Mouse (Mus musculus) CH12.LX (cell line): Measurements from ENCODE around the gene Apba3. TPM values are rescaled to one million over a fixed set of nuclear protein-coding genes. Genes with fewer than 3 reads are reported as not detected.

Experiments
- DNase-seq: peaks from one replicate; pipeline ENCODE4 v3.0.0-alpha.2; 2013; ENCODE audit errors: extremely low read depth
- H3K27ac ChIP-seq: 2 replicates; pipeline ENCODE4 v1.5.1; 2012; ENCODE audit warnings: low read depth, mild to moderate bottlenecking, control low read depth, moderate library complexity; ENCODE audit not compliant: insufficient read depth
- H3K27me3 ChIP-seq: replicated peaks from 2 replicates; pipeline ENCODE3; 2012; ENCODE audit warnings: inconsistent platforms
- H3K36me3 ChIP-seq, 2 experiments: replicated peaks in 1 of 2; 2 replicates each; pipeline versions ENCODE3 to v1.6.1; 2012; ENCODE audit warnings: inconsistent platforms in 1 of 2, low read length in 1 of 2, mild to moderate bottlenecking in 1 of 2, mixed read lengths in 1 of 2, moderate library complexity in 1 of 2; ENCODE audit not compliant: control insufficient read depth in 1 of 2, insufficient read depth in 1 of 2
- H3K4me1 ChIP-seq, 2 experiments: 2 replicates each; pipeline ENCODE4 v1.6.1; 2012; ENCODE audit warnings: inconsistent platforms in 1 of 2, moderate library complexity in 1 of 2; ENCODE audit not compliant: insufficient read depth in 2 of 2, control insufficient read depth in 1 of 2
- H3K4me2 ChIP-seq: 2 replicates; pipeline ENCODE4 v1.6.1; 2012; ENCODE audit warnings: low read depth, mild to moderate bottlenecking, control low read depth; ENCODE audit not compliant: poor library complexity, insufficient read depth, severe bottlenecking
- H3K4me3 ChIP-seq, 3 experiments: fragments of 150-350 bp in 1 of 3; sonication (generic) in 1 of 3; replicated peaks in 1 of 3; 2 replicates each; pipeline versions ENCODE3 to v1.5.1; 2011 to 2012; ENCODE audit warnings: low read depth in 2 of 3, low read length in 2 of 3, mild to moderate bottlenecking in 2 of 3, moderate library complexity in 2 of 3, control low read depth in 1 of 3, improper control_type of control experiment in 1 of 3, inconsistent platforms in 1 of 3, mixed read lengths in 1 of 3; ENCODE audit not compliant: poor library complexity in 1 of 3
- H3K79me2 ChIP-seq: replicated peaks from 2 replicates; pipeline ENCODE4 v1.6.1; 2012; ENCODE audit warnings: mild to moderate bottlenecking, moderate library complexity; ENCODE audit not compliant: control insufficient read depth, poor library complexity, insufficient read depth, severe bottlenecking; ENCODE audit errors: extremely low read depth
- H3K9ac ChIP-seq: 2 replicates; pipeline ENCODE4 v1.6.1; 2012; ENCODE audit warnings: low read depth, mild to moderate bottlenecking, control low read depth, moderate library complexity; ENCODE audit not compliant: insufficient read depth
- H3K9me3 ChIP-seq: replicated peaks from 2 replicates; pipeline ENCODE3; 2012; ENCODE audit warnings: low read length, inconsistent platforms, mixed read lengths
- BHLHE40 ChIP-seq: IDR thresholded peaks from 2 replicates; pipeline ENCODE4 v1.6.1; 2011; ENCODE audit warnings: mild to moderate bottlenecking, low read depth, low read length, improper control_type of control experiment
- CHD1 ChIP-seq: IDR thresholded peaks from 2 replicates; pipeline ENCODE4 v1.6.1; 2012; ENCODE audit warnings: low read depth, low read length, improper control_type of control experiment, inconsistent platforms
- CHD2 ChIP-seq: IDR thresholded peaks from 2 replicates; pipeline ENCODE4 v1.6.1; 2011; ENCODE audit warnings: low read length, improper control_type of control experiment
- CTCF ChIP-seq, 2 experiments: IDR thresholded peaks in 1 of 2; conservative IDR thresholded peaks in 1 of 2; 2 replicates each; pipeline ENCODE4 v1.5.1; 2011 to 2012; ENCODE audit warnings: low read depth in 2 of 2, low read length in 2 of 2, improper control_type of control experiment in 1 of 2, inconsistent platforms in 1 of 2, mild to moderate bottlenecking in 1 of 2, moderate library complexity in 1 of 2
- ELF1 ChIP-seq: IDR thresholded peaks from 2 replicates; pipeline ENCODE4 v1.6.1; 2014; ENCODE audit warnings: low read depth, mild to moderate bottlenecking, inconsistent platforms, low read length, improper control_type of control experiment
- GABPA ChIP-seq: IDR thresholded peaks from 2 replicates; pipeline ENCODE4 v1.6.1; 2012; ENCODE audit warnings: low read depth, low read length, improper control_type of control experiment, inconsistent platforms; ENCODE audit not compliant: insufficient replicate concordance
- JUND ChIP-seq: conservative IDR thresholded peaks from 2 replicates; pipeline ENCODE4 v1.6.1; 2011; ENCODE audit warnings: low read depth, low read length, improper control_type of control experiment
- KAT2A ChIP-seq: IDR thresholded peaks from 2 replicates; pipeline ENCODE4 v1.6.1; 2012; ENCODE audit warnings: low read length, improper control_type of control experiment, inconsistent platforms; ENCODE audit not compliant: insufficient replicate concordance
- MAFK ChIP-seq: IDR thresholded peaks from 2 replicates; pipeline ENCODE4 v1.6.1; 2011; ENCODE audit warnings: low read length, improper control_type of control experiment; ENCODE audit not compliant: insufficient replicate concordance
- MAX ChIP-seq: IDR thresholded peaks from 2 replicates; pipeline ENCODE4 v1.6.1; 2011; ENCODE audit warnings: low read length, improper control_type of control experiment
- MEF2A ChIP-seq: IDR thresholded peaks from 2 replicates; pipeline ENCODE4 v1.6.1; 2014; ENCODE audit warnings: low read depth, mild to moderate bottlenecking, inconsistent platforms, low read length, improper control_type of control experiment, borderline replicate concordance
- MYC ChIP-seq: IDR thresholded peaks from 2 replicates; pipeline ENCODE4 v1.6.1; 2011; ENCODE audit warnings: low read depth, mild to moderate bottlenecking, improper control_type of control experiment, low read length
- NELFE ChIP-seq: IDR thresholded peaks from 2 replicates; pipeline ENCODE4 v1.6.1; 2011; ENCODE audit warnings: low read depth, low read length, improper control_type of control experiment
- NRF1 ChIP-seq: IDR thresholded peaks from 2 replicates; pipeline ENCODE4 v1.6.1; 2014; ENCODE audit warnings: low read depth, mild to moderate bottlenecking, inconsistent platforms, low read length, improper control_type of control experiment, moderate library complexity
- PAX5 ChIP-seq: IDR thresholded peaks from 2 replicates; pipeline ENCODE4 v1.6.1; 2012; ENCODE audit warnings: low read length, inconsistent platforms, mixed read lengths
- POLR2A ChIP-seq: IDR thresholded peaks from 2 replicates; pipeline ENCODE4 v1.6.1; 2011; ENCODE audit warnings: low read depth, mild to moderate bottlenecking, improper control_type of control experiment, low read length
- RAD21 ChIP-seq: IDR thresholded peaks from 2 replicates; pipeline ENCODE4 v1.6.1; 2011; ENCODE audit warnings: low read depth, mild to moderate bottlenecking, low read length, improper control_type of control experiment, moderate library complexity
- RCOR1 ChIP-seq: conservative IDR thresholded peaks from 2 replicates; pipeline ENCODE4 v1.6.1; 2012; ENCODE audit warnings: low read depth, mild to moderate bottlenecking, inconsistent platforms, low read length, improper control_type of control experiment
- SIN3A ChIP-seq: IDR thresholded peaks from 2 replicates; pipeline ENCODE4 v1.6.1; 2012; ENCODE audit warnings: low read length, improper control_type of control experiment, inconsistent platforms
- TBP ChIP-seq: conservative IDR thresholded peaks from 2 replicates; pipeline ENCODE4 v1.6.1; 2011; ENCODE audit warnings: low read depth, low read length, improper control_type of control experiment
- USF2 ChIP-seq: conservative IDR thresholded peaks from 2 replicates; pipeline ENCODE4 v1.6.1; 2011; ENCODE audit warnings: low read depth, low read length, improper control_type of control experiment
- ZC3H11A ChIP-seq: IDR thresholded peaks from 2 replicates; pipeline ENCODE4 v1.6.1; 2012; ENCODE audit warnings: low read depth, mild to moderate bottlenecking, inconsistent platforms, low read length, improper control_type of control experiment
- ZMIZ1 ChIP-seq: IDR thresholded peaks from 2 replicates; pipeline ENCODE4 v1.6.1; 2012; ENCODE audit warnings: low read depth, mild to moderate bottlenecking, inconsistent platforms, low read length, improper control_type of control experiment
- ZNF384 ChIP-seq: IDR thresholded peaks from 2 replicates; pipeline ENCODE4 v1.6.1; 2012; ENCODE audit warnings: low read depth, low read length, improper control_type of control experiment, inconsistent platforms
- dilution Hi-C: fragments of 300-500 bp; cut with MboI; formaldehyde crosslinking; loops from 2 replicates; pipeline ENCODE4 v1.14.3; 2020; ENCODE audit warnings: low sequenced_read_pairs; ENCODE audit not compliant: extremely low pct_unique_long_range_greater_than_20kb, extremely low pct_ligation_motif_present
- in situ Hi-C: fragments of 300-500 bp; cut with MboI; formaldehyde crosslinking; loops from 3 replicates; pipeline ENCODE4 v1.14.3; 2019; ENCODE audit warnings: low sequenced_read_pairs, low pct_ligation_motif_present, low pct_unique_long_range_greater_than_20kb, mixed read lengths
- polyA plus RNA-seq: library from polyadenylated mRNA; unstranded; fragments of >175 nt; gene quantifications from 2 replicates; pipeline ENCODE4 v1.2.1, GENCODE M21; 2012; ENCODE audit warnings: low read depth; ENCODE audit not compliant: insufficient read length
- total RNA-seq, 2 experiments: library from RNA; depleted of rRNA; stranded (reverse); fragments of 300-350 nt in 1 of 2; fragments of >200 nt in 1 of 2; gene quantifications; 2 replicates each; pipeline ENCODE4 v1.2.3; 2012 to 2014

Apba3 gene
- total and polyA plus RNA-seq, 3 experiments: 40.2 to 149 (median 47.4) TPM

DNA sequence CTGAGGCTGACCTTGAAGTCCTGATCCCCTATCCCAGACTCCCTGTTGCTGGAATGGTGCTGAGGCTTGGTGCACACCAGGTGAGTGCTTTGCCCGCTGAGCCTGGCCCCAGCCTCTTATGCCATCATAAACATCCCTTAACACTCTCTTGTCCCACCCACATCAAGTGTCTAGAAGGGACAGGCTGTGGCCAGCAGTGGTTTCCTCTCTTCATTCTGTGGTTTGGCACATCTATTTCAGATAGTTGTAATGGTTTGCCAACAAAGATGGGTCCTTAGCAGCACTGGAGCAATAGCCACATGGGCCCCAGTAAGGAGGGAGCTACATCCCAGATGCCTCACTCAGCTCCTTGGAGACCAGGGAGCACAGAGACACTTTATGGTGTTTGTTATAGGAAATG is 11.9 kb upstream of the Apba3 start:
- no peak for TF ChIP-seq MAX
- no peak for TF ChIP-seq MYC
- no peak for TF ChIP-seq KAT2A
- TF ChIP-seq RAD21: no peak
- TF ChIP-seq POLR2A: no peak
- TF ChIP-seq JUND: no peak
- no peak for TF ChIP-seq TBP
- no peak for TF ChIP-seq NRF1
- TF ChIP-seq BHLHE40: no peak
- no peak for TF ChIP-seq CTCF (conservative IDR thresholded peaks at IDR 0.05 in 1 of 2, IDR thresholded peaks at IDR 0.05 in 1 of 2; ENCODE audit: low read depth in 2 of 2, low read length in 2 of 2)
- no peak for TF ChIP-seq RCOR1
- no peak for TF ChIP-seq MAFK
- no peak for TF ChIP-seq NELFE
- no peak overlapping the region for H3K9ac ChIP-seq
- H3K27ac ChIP-seq: no peak overlapping the region
- dilution Hi-C loops: no loop called here
- H3K4me2 ChIP-seq: no peak overlapping the region
- peaks cover 8 to 25% of the 10 kb centered on the region in 2 experiments for H3K36me3 ChIP-seq
- no peak for DNase-seq
- H3K4me1 ChIP-seq: peaks cover 5 to 12% of the 10 kb centered on the region in 2 experiments
- in situ Hi-C loops: no loop called here
- H3K79me2 ChIP-seq: no peaks in the 10 kb centered on the region
- no peaks in the 10 kb centered on the region for H3K27me3 ChIP-seq
- peaks cover 12% of the 10 kb centered on the region for H3K9me3 ChIP-seq
- H3K4me3 ChIP-seq: no peak overlapping the region

DNA sequence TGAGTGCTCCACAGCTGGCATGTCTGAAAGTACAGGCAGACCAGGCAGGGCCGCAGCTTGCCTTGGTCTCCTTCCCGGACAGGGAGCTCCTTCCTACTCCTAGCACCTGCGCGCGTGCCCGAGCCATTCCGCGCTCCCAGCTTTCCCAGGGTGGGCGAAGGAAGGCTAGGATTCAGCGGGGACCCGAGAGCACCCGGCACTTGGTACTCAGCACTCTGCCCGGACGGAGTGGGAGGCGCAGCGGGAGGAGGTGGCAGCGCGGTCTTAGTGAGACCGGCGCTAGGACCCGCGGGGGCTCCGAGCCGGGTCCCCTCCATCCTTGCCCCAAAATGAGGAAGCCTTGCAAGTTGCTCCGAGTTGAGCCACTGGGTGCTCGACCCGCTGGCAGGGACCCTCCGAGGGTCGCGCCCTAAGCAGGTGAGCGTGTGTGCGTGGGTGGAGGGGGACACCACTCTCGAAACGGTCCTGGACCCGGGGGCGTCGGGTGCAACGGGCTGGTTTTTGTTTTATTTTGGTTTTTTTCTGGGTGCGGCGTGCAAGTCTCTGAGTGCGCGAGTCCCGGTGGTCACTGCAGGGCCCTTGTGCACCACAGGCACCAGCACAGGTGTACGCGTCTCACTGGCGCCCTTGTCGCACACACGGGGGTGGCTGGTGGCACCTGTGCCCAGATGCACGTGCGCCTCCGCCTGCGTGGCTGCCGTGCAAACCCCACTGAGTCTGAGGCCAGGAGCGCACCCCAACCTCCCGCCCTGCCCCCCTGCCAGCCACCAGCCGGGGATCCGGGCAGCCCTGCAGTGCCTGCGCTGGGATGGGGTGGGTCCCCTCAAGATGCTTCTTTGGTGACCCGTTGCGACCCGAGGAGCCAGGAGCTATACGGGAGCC is 9.4 kb upstream of the Apba3 start:
- peaks cover 5 to 22% of the 10 kb centered on the region in 2 experiments for H3K36me3 ChIP-seq
- H3K27ac ChIP-seq: no peak overlapping the region
- in situ Hi-C loops: no loop called here
- no peaks in the 10 kb centered on the region for H3K79me2 ChIP-seq
- peaks cover 16 to 32% of the 10 kb centered on the region in 2 experiments for H3K4me1 ChIP-seq
- dilution Hi-C loops: no loop called here
- H3K9ac ChIP-seq: no peak overlapping the region
- TF ChIP-seq CHD1 (no peak), PAX5 (no peak), MEF2A (no peak), RAD21 (no peak), CHD2 (no peak), USF2 (no peak), GABPA (no peak), KAT2A (no peak), JUND (no peak), POLR2A (no peak), ZMIZ1 (no peak), ZC3H11A (no peak), ZNF384 (no peak), CTCF (conservative IDR thresholded peaks at IDR 0.05 in 1 of 2, IDR thresholded peaks at IDR 0.05 in 1 of 2; ENCODE audit: low read depth in 2 of 2, low read length in 2 of 2) (no peak), SIN3A (no peak), ELF1 (no peak)
- no peak overlapping the region for H3K4me3 ChIP-seq
- H3K27me3 ChIP-seq: no peaks in the 10 kb centered on the region
- H3K9me3 ChIP-seq: peaks cover 22% of the 10 kb centered on the region
- DNase-seq: no peak
- H3K4me2 ChIP-seq: no peak overlapping the region
